Mouse (Mus musculus) brain, embryonic 14.5 days (tissue): ENCODE data around the gene Srl.

Experiments
- CTCF ChIP-seq: fragments of 200-500 bp; IDR thresholded peaks from 2 replicates; pipeline ENCODE4 v1.5.1; 2012; ENCODE audit warnings: inconsistent platforms, mild to moderate bottlenecking, moderate library complexity, borderline replicate concordance; ENCODE audit not compliant: insufficient read depth, insufficient read length; ENCODE audit errors: extremely low read depth
- POLR2A ChIP-seq: fragments of 200-500 bp; IDR thresholded peaks from 2 replicates; pipeline ENCODE4 v1.6.1; 2012; ENCODE audit warnings: mild to moderate bottlenecking, inconsistent platforms, borderline replicate concordance; ENCODE audit not compliant: poor library complexity, insufficient read depth, insufficient read length, severe bottlenecking; ENCODE audit errors: extremely low read depth

- TF ChIP-seq CTCF, result no peak
- no peak for TF ChIP-seq POLR2A
Measured at GRCm38 (mm10) chr16:4539521-4539920, 2.1 kb downstream of the Srl start.
